Mouse (Mus musculus): ENCODE results near the gene P4ha2. TPM values are rescaled to one million over a fixed set of nuclear protein-coding genes. Genes with fewer than 3 reads are reported as not detected.

Gene P4ha2
- polyA plus RNA-seq, 2 experiments = 1.7 to 1.8 TPM

DNA sequence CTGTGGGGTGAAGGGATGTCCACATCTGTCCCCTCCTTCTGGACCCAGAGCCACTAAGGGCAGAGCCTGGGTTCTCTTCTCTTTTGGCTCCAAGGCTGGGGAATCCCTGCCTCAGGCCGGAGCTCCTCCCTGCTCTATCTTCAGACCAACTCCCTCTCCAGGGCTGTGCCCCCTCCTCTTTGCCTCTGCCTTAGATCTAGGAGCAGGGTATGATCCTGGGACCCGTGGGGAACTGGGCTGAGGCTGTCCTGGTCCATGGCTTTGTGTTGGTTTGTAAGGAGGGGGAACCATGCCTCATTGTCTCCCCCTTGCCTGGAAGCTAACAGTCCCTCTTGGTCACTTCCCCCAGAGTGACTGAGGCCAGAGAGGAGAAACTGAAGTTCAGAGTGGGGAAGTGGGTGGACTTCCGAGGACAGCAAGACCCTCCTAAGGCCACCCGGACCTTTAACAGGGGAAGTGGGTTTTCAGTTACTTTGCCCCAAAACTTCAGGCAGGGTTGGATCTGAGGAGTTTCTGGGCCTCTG is 31.8 kb upstream of the P4ha2 start:
- no peaks in the 10 kb centered on the region for H3K36me3 ChIP-seq (replicated peaks; ENCODE audit: control insufficient read depth, insufficient read depth, low read depth)
- ATAC-seq (ENCODE audit: insufficient read depth) (no peak), DNase-seq (ENCODE audit: low read depth in 3 of 3, low spot score in 3 of 3) (no peak)
- peaks cover 40% of the 10 kb centered on the region for H3K27me3 ChIP-seq (ENCODE audit: control insufficient read depth, insufficient read depth, low read length)
- no peak overlapping the region; a peak in 1 of 4 replicates for H3K4me3 ChIP-seq (ENCODE audit: insufficient read depth in 1 of 2, low read depth in 2 of 2, low read length in 2 of 2)
- no peak overlapping the region for H3K4me2 ChIP-seq (ENCODE audit: low read depth)
- no peak overlapping the region for H3K27ac ChIP-seq
- H3K4me1 ChIP-seq (replicated peaks; ENCODE audit: control insufficient read depth in 2 of 2, insufficient read depth in 2 of 2, low read length in 1 of 2) = no peaks in the 10 kb centered on the region; a peak in 1 of 4 replicates
- WGBS (ENCODE audit: insufficient replicate concordance) = 15% methylated on average over 4 of the region's 4 CpGs
- TF ChIP-seq EP300 (IDR thresholded peaks at IDR 0.05; ENCODE audit: low read depth) (no peak), CTCF (IDR thresholded peaks at IDR 0.05; ENCODE audit: low read depth) (no peak)
- no peak overlapping the region for H3K9ac ChIP-seq (replicated peaks)
- no peaks in the 10 kb centered on the region for H3K9me3 ChIP-seq (ENCODE audit: control insufficient read depth, low read length)

DNA sequence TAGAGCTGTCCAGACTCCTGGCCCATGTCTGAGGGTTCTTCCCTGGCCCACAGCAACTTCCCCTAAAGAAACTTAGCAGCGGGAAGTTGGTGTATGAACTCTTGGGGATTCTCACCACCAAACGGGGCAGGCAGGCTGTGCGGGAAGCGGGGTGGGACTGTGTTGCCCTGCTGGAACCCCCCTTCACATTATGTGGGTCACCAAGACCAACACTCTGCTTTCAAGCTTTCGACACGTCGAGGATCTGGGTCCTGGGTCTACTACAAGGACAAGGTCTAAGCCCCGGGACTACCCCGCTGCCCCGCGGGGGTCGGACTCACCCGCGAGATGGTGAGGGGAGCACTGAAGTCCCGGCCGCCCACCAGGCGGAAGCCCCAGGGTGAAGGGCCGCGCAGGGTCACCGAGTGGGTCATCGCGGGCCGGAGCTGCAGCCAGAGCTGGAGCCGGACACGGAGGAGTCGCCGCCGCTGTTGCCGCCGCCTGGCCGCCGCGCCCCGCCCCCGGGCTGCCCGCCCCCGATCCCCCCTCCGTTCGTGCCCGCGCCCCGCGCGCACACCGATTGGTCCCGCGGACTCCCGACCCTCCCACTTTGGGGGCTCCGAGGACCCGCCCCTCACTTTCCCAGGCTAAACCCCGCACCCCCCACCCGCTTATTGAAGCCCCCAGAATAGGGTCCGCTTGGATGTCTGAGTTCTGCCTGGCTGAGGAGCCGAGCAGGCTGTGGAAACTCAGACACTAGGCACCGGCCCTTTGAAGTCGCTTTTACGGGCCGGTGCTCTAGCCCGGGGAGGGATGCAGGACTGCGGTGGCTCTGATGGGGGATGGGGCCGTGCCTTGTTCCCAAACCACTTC is 31.1 kb upstream of the P4ha2 start, which contains the start of gene Pdlim4:
Gene Pdlim4, minus strand, starts transcription at position 495 of the 852 bp plus-strand sequence.
- Histone ChIP-seq H3K4me2 (ENCODE audit: low read depth) (peak within 1 kb of the TSS; percentile 45), H3K9ac (replicated peaks) (no peak within 1 kb of the TSS), H3K9me3 (ENCODE audit: control insufficient read depth, low read length) (no peaks in the 10 kb centered on the region), H3K27me3 (ENCODE audit: control insufficient read depth, insufficient read depth, low read length) (peaks cover 40% of the 10 kb centered on the region), H3K36me3 (replicated peaks; ENCODE audit: control insufficient read depth, insufficient read depth, low read depth) (no peaks in the 10 kb centered on the region), H3K4me3 (ENCODE audit: insufficient read depth in 1 of 2, low read depth in 2 of 2, low read length in 2 of 2) (peak within 1 kb of the TSS; percentile 16 to 32), H3K27ac (no peak within 1 kb of the TSS), H3K4me1 (replicated peaks; ENCODE audit: control insufficient read depth in 2 of 2, insufficient read depth in 2 of 2, low read length in 1 of 2) (no peaks in the 10 kb centered on the region; a peak in 1 of 4 replicates)
- WGBS (ENCODE audit: insufficient replicate concordance) = 2% methylated on average over 53 of the region's 61 CpGs
- DNase-seq (ENCODE audit: low read depth in 3 of 3, low spot score in 3 of 3) (no peak), ATAC-seq (ENCODE audit: insufficient read depth) (no peak)
- TF ChIP-seq EP300 (IDR thresholded peaks at IDR 0.05; ENCODE audit: low read depth) (no peak), CTCF (IDR thresholded peaks at IDR 0.05; ENCODE audit: low read depth) (no peak)

DNA sequence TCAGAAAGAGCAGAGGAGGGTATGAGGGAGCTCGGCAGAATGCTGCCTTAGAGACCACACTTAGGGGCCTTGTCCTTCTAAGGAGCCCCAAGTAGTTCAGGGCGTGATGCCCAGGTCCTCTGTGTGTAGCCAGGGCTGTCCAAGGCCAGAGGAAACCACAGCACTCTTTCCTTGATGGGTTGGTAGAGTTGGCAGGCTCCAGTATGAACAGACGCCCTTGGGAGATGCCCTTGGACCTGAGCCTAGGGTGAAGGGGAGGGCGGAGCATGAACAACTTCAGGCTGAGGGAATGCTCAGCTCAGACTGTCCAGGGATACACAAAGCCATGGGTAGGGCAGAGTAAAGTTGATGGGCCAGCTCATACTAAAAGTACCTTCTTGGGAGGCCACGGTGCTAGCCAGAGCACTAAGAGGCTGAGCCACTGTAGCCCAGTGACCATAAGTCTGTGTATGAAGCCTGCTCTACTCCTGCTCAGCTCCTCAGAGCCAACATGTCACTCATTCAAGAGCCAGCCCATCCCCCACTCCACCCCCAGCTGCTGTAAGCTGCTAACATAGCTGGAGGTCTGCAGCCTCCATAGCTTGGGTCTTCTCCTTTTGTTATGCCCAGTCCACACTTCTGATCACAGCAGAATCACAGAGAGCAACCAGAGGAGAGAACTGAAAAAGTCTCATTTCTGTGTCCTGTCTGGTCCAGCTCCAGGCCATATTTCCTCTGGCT is 28.0 kb upstream of the P4ha2 start:
- ATAC-seq (ENCODE audit: insufficient read depth) (no peak), DNase-seq (ENCODE audit: low read depth in 3 of 3, low spot score in 3 of 3) (no peak)
- Histone ChIP-seq H3K4me1 (replicated peaks; ENCODE audit: control insufficient read depth in 2 of 2, insufficient read depth in 2 of 2, low read length in 1 of 2) (no peaks in the 10 kb centered on the region), H3K4me2 (ENCODE audit: low read depth) (no peak overlapping the region), H3K27ac (no peak overlapping the region), H3K9ac (replicated peaks) (no peak overlapping the region), H3K27me3 (ENCODE audit: control insufficient read depth, insufficient read depth, low read length) (peaks cover 36% of the 10 kb centered on the region), H3K9me3 (ENCODE audit: control insufficient read depth, low read length) (no peaks in the 10 kb centered on the region), H3K36me3 (replicated peaks; ENCODE audit: control insufficient read depth, insufficient read depth, low read depth) (no peaks in the 10 kb centered on the region), H3K4me3 (ENCODE audit: insufficient read depth in 1 of 2, low read depth in 2 of 2, low read length in 2 of 2) (no peak overlapping the region)
- 46% methylated on average over 5 of the region's 5 CpGs for WGBS (ENCODE audit: insufficient replicate concordance)
- TF ChIP-seq EP300 (IDR thresholded peaks at IDR 0.05; ENCODE audit: low read depth) = no peak
- no peak for TF ChIP-seq CTCF (IDR thresholded peaks at IDR 0.05; ENCODE audit: low read depth)

- Histone ChIP-seq H3K9me3 (ENCODE audit: control insufficient read depth, low read length) (no peaks in the 10 kb centered on the region), H3K27me3 (ENCODE audit: control insufficient read depth, insufficient read depth, low read length) (peaks cover 22% of the 10 kb centered on the region), H3K4me1 (replicated peaks; ENCODE audit: control insufficient read depth in 2 of 2, insufficient read depth in 2 of 2, low read length in 1 of 2) (no peaks in the 10 kb centered on the region), H3K4me2 (ENCODE audit: low read depth) (no peak overlapping the region), H3K4me3 (ENCODE audit: insufficient read depth in 1 of 2, low read depth in 2 of 2, low read length in 2 of 2) (no peak overlapping the region), H3K9ac (replicated peaks) (no peak overlapping the region), H3K36me3 (replicated peaks; ENCODE audit: control insufficient read depth, insufficient read depth, low read depth) (no peaks in the 10 kb centered on the region), H3K27ac (no peak overlapping the region)
- TF ChIP-seq CTCF (IDR thresholded peaks at IDR 0.05; ENCODE audit: low read depth) (no peak), EP300 (IDR thresholded peaks at IDR 0.05; ENCODE audit: low read depth) (no peak)
- 46% methylated on average over 4 of the region's 4 CpGs for WGBS (ENCODE audit: insufficient replicate concordance)
- ATAC-seq (ENCODE audit: insufficient read depth) = no peak
- no peak for DNase-seq (ENCODE audit: low read depth in 3 of 3, low spot score in 3 of 3)
Measured at GRCm38 (mm10) chr11:54073291-54073690, 26.6 kb upstream of the P4ha2 start.

DNA sequence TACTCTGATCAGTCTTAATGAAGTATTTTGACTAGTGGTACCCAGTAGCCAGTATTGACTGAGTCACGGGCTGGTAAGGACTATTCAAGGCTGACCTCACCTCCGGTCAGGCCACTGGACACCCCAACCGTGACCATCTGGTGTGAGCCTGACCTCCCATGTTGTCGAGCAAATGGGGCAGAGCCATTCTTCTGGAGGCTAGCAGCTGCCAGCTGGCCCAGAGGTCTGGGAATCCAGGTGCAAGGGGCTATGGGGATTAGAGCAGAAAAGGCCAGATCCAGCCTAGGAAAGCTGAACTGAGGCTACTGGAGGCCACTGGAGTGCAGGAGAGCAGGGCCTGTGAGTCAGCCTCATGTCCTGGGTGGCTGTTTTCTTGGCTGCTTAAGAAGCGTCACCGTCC is 24.5 kb upstream of the P4ha2 start:
- DNase-seq (ENCODE audit: low read depth in 3 of 3, low spot score in 3 of 3) (no peak), ATAC-seq (ENCODE audit: insufficient read depth) (no peak)
- H3K9me3 ChIP-seq (ENCODE audit: control insufficient read depth, low read length) = no peaks in the 10 kb centered on the region
- H3K27ac ChIP-seq = no peak overlapping the region
- TF ChIP-seq CTCF (IDR thresholded peaks at IDR 0.05; ENCODE audit: low read depth) (no peak), EP300 (IDR thresholded peaks at IDR 0.05; ENCODE audit: low read depth) (no peak)
- H3K4me2 ChIP-seq (ENCODE audit: low read depth) = no peak overlapping the region
- no peak overlapping the region for H3K4me3 ChIP-seq (ENCODE audit: insufficient read depth in 1 of 2, low read depth in 2 of 2, low read length in 2 of 2)
- no peaks in the 10 kb centered on the region for H3K36me3 ChIP-seq (replicated peaks; ENCODE audit: control insufficient read depth, insufficient read depth, low read depth)
- peaks cover 1% of the 10 kb centered on the region for H3K27me3 ChIP-seq (ENCODE audit: control insufficient read depth, insufficient read depth, low read length)
- 68% methylated on average over 6 of the region's 6 CpGs for WGBS (ENCODE audit: insufficient replicate concordance)
- H3K4me1 ChIP-seq (replicated peaks; ENCODE audit: control insufficient read depth in 2 of 2, insufficient read depth in 2 of 2, low read length in 1 of 2) = no peaks in the 10 kb centered on the region
- H3K9ac ChIP-seq (replicated peaks) = no peak overlapping the region
